Mouse (Mus musculus): Measurements from ENCODE around the gene Olfr1230. TPM values are rescaled to one million over a fixed set of nuclear protein-coding genes. Genes with fewer than 3 reads are reported as not detected.

Olfr1230 gene
- polyA plus RNA-seq (2021): not detected

DNA sequence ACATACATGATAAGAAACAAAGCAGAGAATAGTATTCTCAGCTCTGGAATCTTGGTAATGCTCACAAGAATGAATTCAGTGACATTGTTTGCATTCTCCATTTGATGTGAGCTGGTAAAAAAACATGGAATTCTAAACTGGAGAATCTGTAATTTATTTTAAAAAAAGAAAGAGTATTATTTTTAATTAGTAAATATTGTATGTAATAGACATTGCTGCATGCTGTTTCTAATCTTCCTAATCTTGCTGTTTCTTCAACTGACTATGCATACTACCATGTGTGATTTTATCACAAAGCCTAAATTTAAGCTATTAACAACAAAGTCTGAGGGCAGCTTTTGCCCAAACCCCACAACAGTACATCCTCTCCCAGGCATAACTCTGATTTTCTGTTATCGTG, at the start of gene Olfr1230:
TSS of gene Olfr1230 (minus strand) at position 101 of the 400 bp plus-strand sequence.
- ChIA-PET CTCF (interaction anchor here (0.9 kb wide), 1 partner anchor 16 kb away, joined by 4 read pairs; no protein-coding TSS in a partner anchor), POLR2A (no interaction called here)
- no peak for DNase-seq (ENCODE audit: low read depth, low spot score)
- H3K27me3 ChIP-seq: no peaks in the 10 kb centered on the region
- no peak for TF ChIP-seq CTCF (IDR thresholded peaks at IDR 0.05)
- no peak for ATAC-seq
- in situ Hi-C loops (cut with MboI; ENCODE audit: low pct_unique_long_range_greater_than_20kb): no loop called here

- ATAC-seq (no peak), DNase-seq (ENCODE audit: low read depth, low spot score) (no peak)
- POLR2A ChIA-PET: no interaction called here
- H3K27me3 ChIP-seq: peaks cover 6% of the 10 kb centered on the region
- no peak for TF ChIP-seq CTCF (IDR thresholded peaks at IDR 0.05)
- CTCF ChIA-PET: no interaction called here
- in situ Hi-C loops (cut with MboI; ENCODE audit: low pct_unique_long_range_greater_than_20kb): no loop called here
These were observed 45.2 kb upstream of the Olfr1230 start, which contains the start of gene Olfr1233 for GRCm38 (mm10) chr2:89342298-89342697. TSS of gene Olfr1233 (minus strand) at chr2:89342398.

DNA sequence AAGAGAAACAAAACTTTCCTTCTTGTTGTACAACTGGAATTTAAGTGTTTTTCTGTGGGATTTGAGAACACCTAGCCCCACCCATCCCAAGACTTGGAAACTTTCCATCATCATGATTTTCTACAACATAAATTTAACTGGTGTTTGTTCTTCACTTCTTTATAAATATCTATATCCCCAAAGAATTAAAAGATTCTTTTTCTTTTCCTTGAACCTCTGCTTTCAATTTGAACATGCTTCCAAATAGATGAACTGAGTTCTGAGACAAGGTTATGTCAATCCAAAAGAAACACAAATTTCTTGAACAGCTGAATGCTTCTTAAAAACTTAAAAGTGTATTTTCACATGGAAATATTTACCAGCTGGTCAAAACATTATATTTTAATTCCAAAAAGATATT, 32.5 kb upstream of the Olfr1230 start, which contains the start of gene Olfr1232:
TSS of gene Olfr1232 (minus strand) at position 101 of the 400 bp plus-strand sequence.
- ATAC-seq (no peak), DNase-seq (ENCODE audit: low read depth, low spot score) (no peak)
- ChIA-PET CTCF (no interaction called here), POLR2A (no interaction called here)
- in situ Hi-C loops (cut with MboI; ENCODE audit: low pct_unique_long_range_greater_than_20kb): no loop called here
- no peaks in the 10 kb centered on the region for H3K27me3 ChIP-seq
- no peak for TF ChIP-seq CTCF (IDR thresholded peaks at IDR 0.05)

DNA sequence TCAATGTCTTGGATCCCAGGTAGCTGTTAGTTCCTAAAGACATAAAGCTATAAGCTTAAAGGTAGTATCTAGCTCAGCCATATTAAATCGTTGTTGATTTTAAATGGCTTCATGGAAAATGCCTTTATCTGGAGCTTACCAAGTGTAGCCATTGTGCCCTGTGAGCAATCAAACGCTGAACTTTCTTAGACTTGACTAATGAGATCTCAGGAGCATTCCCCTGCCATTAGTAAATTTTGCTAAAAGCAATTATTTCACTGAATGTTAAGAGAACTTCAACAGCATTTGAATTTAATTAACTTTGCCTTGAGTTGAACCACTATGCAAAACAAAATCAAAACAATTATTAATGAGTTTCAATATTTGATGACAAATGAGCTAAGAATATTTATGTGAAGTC, 9.9 kb upstream of the Olfr1230 start, which contains the start of gene Olfr1231:
TSS of gene Olfr1231 (minus strand) at position 101 of the 400 bp plus-strand sequence.
- ATAC-seq: no peak
- POLR2A ChIA-PET: no interaction called here
- CTCF ChIA-PET: interaction anchor here (1.1 kb wide), 1 partner anchor 19 kb away, joined by 3 read pairs; no protein-coding TSS in a partner anchor
- no peak for TF ChIP-seq CTCF (IDR thresholded peaks at IDR 0.05)
- no peak for DNase-seq (ENCODE audit: low read depth, low spot score)
- no peaks in the 10 kb centered on the region for H3K27me3 ChIP-seq
- in situ Hi-C loops (cut with MboI; ENCODE audit: low pct_unique_long_range_greater_than_20kb): no loop called here

GRCm38 (mm10) chr2:89287914-89288313, 9.2 kb downstream of the Olfr1230 start, which contains the start of gene Olfr1229:
TSS of gene Olfr1229 (minus strand) at chr2:89288014.
- ChIA-PET CTCF (no interaction called here), POLR2A (no interaction called here)
- TF ChIP-seq CTCF (IDR thresholded peaks at IDR 0.05): no peak
- no peaks in the 10 kb centered on the region for H3K27me3 ChIP-seq
- DNase-seq (ENCODE audit: low read depth, low spot score) (no peak), ATAC-seq (no peak)
- in situ Hi-C loops (cut with MboI; ENCODE audit: low pct_unique_long_range_greater_than_20kb): no loop called here

GRCm38 (mm10) chr2:89253962-89254361, 43.1 kb downstream of the Olfr1230 start, which contains the start of gene Olfr1228:
TSS of gene Olfr1228 (minus strand) at chr2:89254062.
- DNase-seq (ENCODE audit: low read depth, low spot score): no peak
- POLR2A ChIA-PET: no interaction called here
- H3K27me3 ChIP-seq: no peaks in the 10 kb centered on the region
- in situ Hi-C loops (cut with MboI; ENCODE audit: low pct_unique_long_range_greater_than_20kb): no loop called here
- ATAC-seq: no peak
- CTCF ChIA-PET: no interaction called here
- no peak for TF ChIP-seq CTCF (IDR thresholded peaks at IDR 0.05)

Other genes with a start within 250 kb of the Olfr1230 start
- gene Olfr1218, start 236.1 kb downstream of the Olfr1230 start, polyA plus RNA-seq (2021): not detected
- gene Olfr1219, start 213.8 kb downstream of the Olfr1230 start, polyA plus RNA-seq (2021): not detected
- not detected for gene Olfr1220, start 190.4 kb downstream of the Olfr1230 start, polyA plus RNA-seq (2021)
- not detected for gene Olfr1221, start 180.0 kb downstream of the Olfr1230 start, polyA plus RNA-seq (2021)
- gene Olfr1222, start 164.2 kb downstream of the Olfr1230 start, polyA plus RNA-seq (2021): not detected
- not detected for gene Olfr1223, start 145.7 kb downstream of the Olfr1230 start, polyA plus RNA-seq (2021)
- not detected for gene Olfr1224-ps1, start 133.2 kb downstream of the Olfr1230 start, polyA plus RNA-seq (2021)
- gene Olfr1225, start 122.6 kb downstream of the Olfr1230 start, polyA plus RNA-seq (2021): not detected
- gene Olfr1226, start 97.2 kb downstream of the Olfr1230 start, polyA plus RNA-seq (2021): not detected
- not detected for gene Olfr1228, start 43.2 kb downstream of the Olfr1230 start, polyA plus RNA-seq (2021)
- gene Olfr1229, start 9.3 kb downstream of the Olfr1230 start, polyA plus RNA-seq (2021): not detected
- not detected for gene Olfr1231, start 9.8 kb upstream of the Olfr1230 start, polyA plus RNA-seq (2021)
- gene Olfr1232, start 32.4 kb upstream of the Olfr1230 start, polyA plus RNA-seq (2021): not detected
- gene Olfr1233, start 45.1 kb upstream of the Olfr1230 start, polyA plus RNA-seq (2021): not detected
- gene Olfr1234, start 67.6 kb upstream of the Olfr1230 start, polyA plus RNA-seq (2021): not detected
- not detected for gene Olfr1238, start 112.4 kb upstream of the Olfr1230 start, polyA plus RNA-seq (2021)
- gene Olfr1239, start 123.1 kb upstream of the Olfr1230 start, polyA plus RNA-seq (2021): not detected
- not detected for gene Olfr1240, start 145.7 kb upstream of the Olfr1230 start, polyA plus RNA-seq (2021)
- gene Olfr1241, start 189.9 kb upstream of the Olfr1230 start, polyA plus RNA-seq (2021): not detected
- gene Olfr1242, start 201.1 kb upstream of the Olfr1230 start, polyA plus RNA-seq (2021): not detected
- not detected for gene Olfr1243, start 234.2 kb upstream of the Olfr1230 start, polyA plus RNA-seq (2021)